Mouse (Mus musculus): ENCODE measurements around the gene Fam161a. TPM values are rescaled to one million over a fixed set of nuclear protein-coding genes. Genes with fewer than 3 reads are reported as not detected.

Fam161a gene
- total RNA-seq, 2 experiments from 2014 or later = 1.2 to 2.4 TPM

GRCm38 (mm10) chr11:22989786-22990185 lies 17.5 kb upstream of the Fam161a start:
- ATAC-seq (replicated peaks; ENCODE audit: low FRiP score, low TSS enrichment, poor library complexity, severe bottlenecking) = no peak

- ATAC-seq (replicated peaks; ENCODE audit: low FRiP score, low TSS enrichment, poor library complexity, severe bottlenecking) = peak; percentile 91
These were observed 16.8 kb upstream of the Fam161a start, which contains the start of gene Cct4 for GRCm38 (mm10) chr11:22990393-22991126. Cct4 (plus strand) TSS chr11:22990519.

- 0 out of 2 replicates have a peak, but pooled peaks have one; percentile 3 for ATAC-seq (replicated peaks; ENCODE audit: low FRiP score, low TSS enrichment, poor library complexity, severe bottlenecking)
These were observed 16.0 kb upstream of the Fam161a start for GRCm38 (mm10) chr11:22991218-22991835.

- no peak for ATAC-seq (replicated peaks; ENCODE audit: low FRiP score, low TSS enrichment, poor library complexity, severe bottlenecking)
These were observed 13.1 kb upstream of the Fam161a start for GRCm38 (mm10) chr11:22994271-22994670.

GRCm38 (mm10) chr11:22995461-22995860 lies 11.9 kb upstream of the Fam161a start:
- ATAC-seq (replicated peaks; ENCODE audit: low FRiP score, low TSS enrichment, poor library complexity, severe bottlenecking) = no peak

GRCm38 (mm10) chr11:22998308-22998707 lies 9.0 kb upstream of the Fam161a start:
- peak; percentile 58 for ATAC-seq (replicated peaks; ENCODE audit: low FRiP score, low TSS enrichment, poor library complexity, severe bottlenecking)

- ATAC-seq (replicated peaks; ENCODE audit: low FRiP score, low TSS enrichment, poor library complexity, severe bottlenecking) = no peak
These were observed 2.1 kb upstream of the Fam161a start for GRCm38 (mm10) chr11:23005276-23005675.

- ATAC-seq (replicated peaks; ENCODE audit: low FRiP score, low TSS enrichment, poor library complexity, severe bottlenecking) = no peak; the same call in 1 of the 2 replicates
These were observed 208 bp upstream of the Fam161a start for GRCm38 (mm10) chr11:23007166-23007480.

- peak; percentile 78 for ATAC-seq (replicated peaks; ENCODE audit: low FRiP score, low TSS enrichment, poor library complexity, severe bottlenecking)
These were observed 971 bp downstream of the Fam161a start for GRCm38 (mm10) chr11:23008181-23008823.

- no peak for ATAC-seq (replicated peaks; ENCODE audit: low FRiP score, low TSS enrichment, poor library complexity, severe bottlenecking)
These were observed 1.5 kb downstream of the Fam161a start for GRCm38 (mm10) chr11:23008824-23009200.

- ATAC-seq (replicated peaks; ENCODE audit: low FRiP score, low TSS enrichment, poor library complexity, severe bottlenecking) = no peak
These were observed 5.8 kb downstream of the Fam161a start for GRCm38 (mm10) chr11:23013096-23013495.

- peak; percentile 85 for ATAC-seq (replicated peaks; ENCODE audit: low FRiP score, low TSS enrichment, poor library complexity, severe bottlenecking)
These were observed 6.4 kb downstream of the Fam161a start for GRCm38 (mm10) chr11:23013580-23014294.

- no peak for ATAC-seq (replicated peaks; ENCODE audit: low FRiP score, low TSS enrichment, poor library complexity, severe bottlenecking)
These were observed 7.7 kb downstream of the Fam161a start for GRCm38 (mm10) chr11:23014996-23015395.

- no peak for ATAC-seq (replicated peaks; ENCODE audit: low FRiP score, low TSS enrichment, poor library complexity, severe bottlenecking)
These were observed 10.6 kb downstream of the Fam161a start for GRCm38 (mm10) chr11:23017943-23018342.

- ATAC-seq (replicated peaks; ENCODE audit: low FRiP score, low TSS enrichment, poor library complexity, severe bottlenecking) = no peak
These were observed 12.9 kb downstream of the Fam161a start for GRCm38 (mm10) chr11:23020116-23020770.

GRCm38 (mm10) chr11:23020841-23021240 lies 13.5 kb downstream of the Fam161a start:
- ATAC-seq (replicated peaks; ENCODE audit: low FRiP score, low TSS enrichment, poor library complexity, severe bottlenecking) = no peak

- ATAC-seq (replicated peaks; ENCODE audit: low FRiP score, low TSS enrichment, poor library complexity, severe bottlenecking) = no peak
These were observed 15.8 kb downstream of the Fam161a start for GRCm38 (mm10) chr11:23023155-23023554.

- no peak for ATAC-seq (replicated peaks; ENCODE audit: low FRiP score, low TSS enrichment, poor library complexity, severe bottlenecking)
These were observed 16.8 kb downstream of the Fam161a start for GRCm38 (mm10) chr11:23024169-23024568.

GRCm38 (mm10) chr11:23028957-23029356 lies 21.6 kb downstream of the Fam161a start:
- peak; percentile 89 for ATAC-seq (replicated peaks; ENCODE audit: low FRiP score, low TSS enrichment, poor library complexity, severe bottlenecking)

Data from megakaryocyte-erythroid progenitor cell, adult 5-6 weeks (primary cell).